Mouse (Mus musculus): Measurements from ENCODE around the gene Emc7. TPM values are rescaled to one million over a fixed set of nuclear protein-coding genes. Genes with fewer than 3 reads are reported as not detected.
"Not testable (repeated sequence)": the region's sequence is repeated elsewhere in the genome, so short reads cannot be mapped to it uniquely, and the experiment has no call there.

Emc7 gene
- polyA plus RNA-seq (2014; fragmentation: Nextera tagmentation; extraction: Ambion mirVana) = 16.9 and 17.5 TPM in 2 replicates

GRCm38 (mm10) chr2:112454862-112455564, at the start of gene Emc7:
Emc7 (plus strand) TSS chr2:112454997.
- DNase-seq (ENCODE audit: low spot score) (peak; percentile 99), ATAC-seq (replicated peaks; ENCODE audit: low FRiP score, low TSS enrichment, low read depth) (peak; percentile 99)
- H3K36me3 ChIP-seq (ENCODE audit: control insufficient read depth, insufficient read depth, low read length) = peaks cover 3% of the 10 kb centered on the region
- H3K4me3 ChIP-seq (ENCODE audit: low read depth, low read length) = peak within 1 kb of the TSS; percentile 96
- under 1% methylated on average over 49 of the region's 49 CpGs for WGBS
- peaks cover 8% of the 10 kb centered on the region; the same call in 1 of the 2 replicates for H3K4me1 ChIP-seq (replicated peaks; ENCODE audit: control insufficient read depth, insufficient read depth, low read length)
- H3K4me2 ChIP-seq (ENCODE audit: low read length) = peak within 1 kb of the TSS; percentile 93
- no peaks in the 10 kb centered on the region for H3K27me3 ChIP-seq (replicated peaks; ENCODE audit: control insufficient read depth, insufficient read depth, low read length)
- H3K27ac ChIP-seq (ENCODE audit: low read depth) = peak within 1 kb of the TSS; percentile 74
- H3K9ac ChIP-seq (ENCODE audit: low read length) = peak within 1 kb of the TSS; percentile 91
- H3K9me3 ChIP-seq (ENCODE audit: control insufficient read depth, low read length) = 0 out of 2 replicates have a peak, but pooled peaks cover under 1% of the 10 kb centered on the region

- WGBS = 69% methylated on average over 3 of the region's 3 CpGs
- Histone ChIP-seq H3K4me3 (ENCODE audit: low read depth, low read length) (no peak overlapping the region), H3K4me1 (replicated peaks; ENCODE audit: control insufficient read depth, insufficient read depth, low read length) (no peaks in the 10 kb centered on the region), H3K27ac (ENCODE audit: low read depth) (no peak overlapping the region), H3K36me3 (ENCODE audit: control insufficient read depth, insufficient read depth, low read length) (peaks cover 46% of the 10 kb centered on the region), H3K9ac (ENCODE audit: low read length) (no peak overlapping the region), H3K9me3 (ENCODE audit: control insufficient read depth, low read length) (no peaks in the 10 kb centered on the region), H3K27me3 (replicated peaks; ENCODE audit: control insufficient read depth, insufficient read depth, low read length) (no peaks in the 10 kb centered on the region), H3K4me2 (ENCODE audit: low read length) (no peak overlapping the region)
- DNase-seq (ENCODE audit: low spot score) = no peak
- no peak for ATAC-seq (replicated peaks; ENCODE audit: low FRiP score, low TSS enrichment, low read depth)
These were observed 47.8 kb upstream of the Emc7 start for GRCm38 (mm10) chr2:112407030-112407429.

GRCm38 (mm10) chr2:112425308-112425707, 29.5 kb upstream of the Emc7 start:
- ATAC-seq (replicated peaks; ENCODE audit: low FRiP score, low TSS enrichment, low read depth) (no peak), DNase-seq (ENCODE audit: low spot score) (no peak)
- H3K27ac ChIP-seq (ENCODE audit: low read depth) = no peak overlapping the region
- H3K4me3 ChIP-seq (ENCODE audit: low read depth, low read length) = no peak overlapping the region
- H3K9ac ChIP-seq (ENCODE audit: low read length) = no peak overlapping the region
- H3K27me3 ChIP-seq (replicated peaks; ENCODE audit: control insufficient read depth, insufficient read depth, low read length) = no peaks in the 10 kb centered on the region
- no peaks in the 10 kb centered on the region for H3K36me3 ChIP-seq (ENCODE audit: control insufficient read depth, insufficient read depth, low read length)
- H3K4me2 ChIP-seq (ENCODE audit: low read length) = no peak overlapping the region
- 79% methylated on average over 3 of the region's 3 CpGs for WGBS
- no peaks in the 10 kb centered on the region for H3K4me1 ChIP-seq (replicated peaks; ENCODE audit: control insufficient read depth, insufficient read depth, low read length)
- H3K9me3 ChIP-seq (ENCODE audit: control insufficient read depth, low read length) = no peaks in the 10 kb centered on the region

- not testable (repeated sequence) for H3K36me3 ChIP-seq (ENCODE audit: control insufficient read depth, insufficient read depth, low read length); H3K9me3 ChIP-seq (ENCODE audit: control insufficient read depth, low read length); H3K27ac ChIP-seq (ENCODE audit: low read depth); H3K9ac ChIP-seq (ENCODE audit: low read length); H3K27me3 ChIP-seq (replicated peaks; ENCODE audit: control insufficient read depth, insufficient read depth, low read length); H3K4me1 ChIP-seq (replicated peaks; ENCODE audit: control insufficient read depth, insufficient read depth, low read length); H3K4me3 ChIP-seq (ENCODE audit: low read depth, low read length); H3K4me2 ChIP-seq (ENCODE audit: low read length); ATAC-seq (replicated peaks; ENCODE audit: low FRiP score, low TSS enrichment, low read depth); DNase-seq (ENCODE audit: low spot score)
- over 99% methylated on average over 3 of the region's 3 CpGs for WGBS
These were observed 26.3 kb upstream of the Emc7 start for GRCm38 (mm10) chr2:112428534-112428933.

- Histone ChIP-seq H3K4me2 (ENCODE audit: low read length) (no peak overlapping the region), H3K9ac (ENCODE audit: low read length) (no peak overlapping the region), H3K9me3 (ENCODE audit: control insufficient read depth, low read length) (no peaks in the 10 kb centered on the region), H3K27me3 (replicated peaks; ENCODE audit: control insufficient read depth, insufficient read depth, low read length) (no peaks in the 10 kb centered on the region), H3K4me3 (ENCODE audit: low read depth, low read length) (no peak overlapping the region), H3K4me1 (replicated peaks; ENCODE audit: control insufficient read depth, insufficient read depth, low read length) (no peaks in the 10 kb centered on the region), H3K27ac (ENCODE audit: low read depth) (no peak overlapping the region), H3K36me3 (ENCODE audit: control insufficient read depth, insufficient read depth, low read length) (no peaks in the 10 kb centered on the region)
- DNase-seq (ENCODE audit: low spot score) (no peak), ATAC-seq (replicated peaks; ENCODE audit: low FRiP score, low TSS enrichment, low read depth) (no peak)
- WGBS = 86% methylated on average over 4 of the region's 4 CpGs
These were observed 25.1 kb upstream of the Emc7 start for GRCm38 (mm10) chr2:112429665-112430064.

GRCm38 (mm10) chr2:112430403-112430802, 24.4 kb upstream of the Emc7 start:
- ATAC-seq (replicated peaks; ENCODE audit: low FRiP score, low TSS enrichment, low read depth) = no peak
- 58% methylated on average over 5 of the region's 5 CpGs for WGBS
- no peak overlapping the region for H3K9ac ChIP-seq (ENCODE audit: low read length)

GRCm38 (mm10) chr2:112432523-112432922, 22.3 kb upstream of the Emc7 start:
- H3K27me3 ChIP-seq (replicated peaks; ENCODE audit: control insufficient read depth, insufficient read depth, low read length) = no peaks in the 10 kb centered on the region
- no peaks in the 10 kb centered on the region for H3K36me3 ChIP-seq (ENCODE audit: control insufficient read depth, insufficient read depth, low read length)
- no peak for ATAC-seq (replicated peaks; ENCODE audit: low FRiP score, low TSS enrichment, low read depth)
- H3K4me3 ChIP-seq (ENCODE audit: low read depth, low read length) = no peak overlapping the region
- H3K9ac ChIP-seq (ENCODE audit: low read length) = no peak overlapping the region
- WGBS = 92% methylated on average over 2 of the region's 2 CpGs
- H3K9me3 ChIP-seq (ENCODE audit: control insufficient read depth, low read length) = no peaks in the 10 kb centered on the region
- no peaks in the 10 kb centered on the region for H3K4me1 ChIP-seq (replicated peaks; ENCODE audit: control insufficient read depth, insufficient read depth, low read length)
- H3K27ac ChIP-seq (ENCODE audit: low read depth) = no peak overlapping the region
- no peak overlapping the region for H3K4me2 ChIP-seq (ENCODE audit: low read length)
- no peak for DNase-seq (ENCODE audit: low spot score)

More at GRCm38 (mm10) chr2:112430403-112430802, 24.4 kb upstream of the Emc7 start:
- H3K27me3 ChIP-seq (replicated peaks; ENCODE audit: control insufficient read depth, insufficient read depth, low read length) = no peaks in the 10 kb centered on the region
- H3K4me3 ChIP-seq (ENCODE audit: low read depth, low read length) = no peak overlapping the region
- no peaks in the 10 kb centered on the region for H3K36me3 ChIP-seq (ENCODE audit: control insufficient read depth, insufficient read depth, low read length)
- DNase-seq (ENCODE audit: low spot score) = no peak
- H3K9me3 ChIP-seq (ENCODE audit: control insufficient read depth, low read length) = no peaks in the 10 kb centered on the region
- H3K27ac ChIP-seq (ENCODE audit: low read depth) = no peak overlapping the region
- no peaks in the 10 kb centered on the region for H3K4me1 ChIP-seq (replicated peaks; ENCODE audit: control insufficient read depth, insufficient read depth, low read length)
- no peak overlapping the region for H3K4me2 ChIP-seq (ENCODE audit: low read length)

- Histone ChIP-seq H3K27ac (ENCODE audit: low read depth) (no peak overlapping the region), H3K27me3 (replicated peaks; ENCODE audit: control insufficient read depth, insufficient read depth, low read length) (no peaks in the 10 kb centered on the region), H3K4me1 (replicated peaks; ENCODE audit: control insufficient read depth, insufficient read depth, low read length) (no peaks in the 10 kb centered on the region), H3K36me3 (ENCODE audit: control insufficient read depth, insufficient read depth, low read length) (no peaks in the 10 kb centered on the region), H3K4me2 (ENCODE audit: low read length) (no peak overlapping the region), H3K4me3 (ENCODE audit: low read depth, low read length) (no peak overlapping the region), H3K9me3 (ENCODE audit: control insufficient read depth, low read length) (no peaks in the 10 kb centered on the region), H3K9ac (ENCODE audit: low read length) (no peak overlapping the region)
- no peak for ATAC-seq (replicated peaks; ENCODE audit: low FRiP score, low TSS enrichment, low read depth)
- DNase-seq (ENCODE audit: low spot score) = no peak
- 54% methylated on average over 2 of the region's 2 CpGs for WGBS
These were observed 21.4 kb upstream of the Emc7 start for GRCm38 (mm10) chr2:112433359-112433758.

- no peak overlapping the region for H3K27ac ChIP-seq (ENCODE audit: low read depth)
- no peak overlapping the region for H3K4me2 ChIP-seq (ENCODE audit: low read length)
- H3K27me3 ChIP-seq (replicated peaks; ENCODE audit: control insufficient read depth, insufficient read depth, low read length) = no peaks in the 10 kb centered on the region
- 75% methylated on average over 4 of the region's 4 CpGs for WGBS
- ATAC-seq (replicated peaks; ENCODE audit: low FRiP score, low TSS enrichment, low read depth) (no peak), DNase-seq (ENCODE audit: low spot score) (no peak)
- no peak overlapping the region for H3K9ac ChIP-seq (ENCODE audit: low read length)
- H3K4me1 ChIP-seq (replicated peaks; ENCODE audit: control insufficient read depth, insufficient read depth, low read length) = no peaks in the 10 kb centered on the region
- no peak overlapping the region for H3K4me3 ChIP-seq (ENCODE audit: low read depth, low read length)
- no peaks in the 10 kb centered on the region for H3K9me3 ChIP-seq (ENCODE audit: control insufficient read depth, low read length)
- H3K36me3 ChIP-seq (ENCODE audit: control insufficient read depth, insufficient read depth, low read length) = no peaks in the 10 kb centered on the region
These were observed 18.5 kb upstream of the Emc7 start for GRCm38 (mm10) chr2:112436292-112436691.
